Mouse (Mus musculus) C2C12 (cell line): Measurements from ENCODE around the gene Nosip. TPM values are rescaled to one million over a fixed set of nuclear protein-coding genes. Genes with fewer than 3 reads are reported as not detected.
"Not testable (repeated sequence)": the region's sequence is repeated elsewhere in the genome, so short reads cannot be mapped to it uniquely, and the experiment has no call there.

Source experiments
- H3K27me3 ChIP-seq: one replicate; pipeline ENCODE4 v1.6.1; 2011; ENCODE audit not compliant: control insufficient read depth, insufficient read depth, insufficient read length
- H3K36me3 ChIP-seq: one replicate; pipeline ENCODE4 v1.6.1; 2011; ENCODE audit not compliant: control insufficient read depth, insufficient read depth
- H3K4me3 ChIP-seq: one replicate; pipeline ENCODE4 v1.5.1; 2011; ENCODE audit warnings: mild to moderate bottlenecking, control low read depth; ENCODE audit not compliant: poor library complexity, insufficient read depth, severe bottlenecking
- H3K79me2 ChIP-seq: one replicate; pipeline ENCODE4 v1.6.1; 2011; ENCODE audit not compliant: control insufficient read depth, insufficient read depth
- H3K79me3 ChIP-seq: one replicate; pipeline ENCODE4 v1.6.1; 2011; ENCODE audit warnings: low read depth, control low read depth
- H3ac ChIP-seq: one replicate; pipeline ENCODE3; 2011; ENCODE audit warnings: low read depth; ENCODE audit not compliant: control insufficient read depth, insufficient read length
- CEBPB ChIP-seq: IDR thresholded peaks from one replicate; pipeline ENCODE4 v1.6.1; 2011; ENCODE audit warnings: low read depth, mild to moderate bottlenecking, control low read depth, moderate library complexity
- CTCF ChIP-seq: IDR thresholded peaks from one replicate; pipeline ENCODE4 v1.5.1; 2011; ENCODE audit not compliant: control insufficient read depth, insufficient read depth, insufficient read length
- FOSL1 ChIP-seq: IDR thresholded peaks from one replicate; pipeline ENCODE4 v1.8.0; 2011; ENCODE audit warnings: mild to moderate bottlenecking, low read length; ENCODE audit not compliant: poor library complexity, insufficient read depth, severe bottlenecking
- MAX ChIP-seq: IDR thresholded peaks from one replicate; pipeline ENCODE4 v1.6.1; 2011; ENCODE audit warnings: mild to moderate bottlenecking, control low read depth
- MYOD1 ChIP-seq: IDR thresholded peaks from one replicate; pipeline ENCODE4 v1.6.1; 2011; ENCODE audit warnings: low read depth; ENCODE audit not compliant: control insufficient read depth, insufficient read length
- MYOG ChIP-seq: IDR thresholded peaks from one replicate; pipeline ENCODE4 v1.6.1; 2011; ENCODE audit not compliant: control insufficient read depth, insufficient read length; ENCODE audit errors: extremely low read depth
- USF1 ChIP-seq: IDR thresholded peaks from one replicate; pipeline ENCODE4 v1.6.1; 2011; ENCODE audit warnings: low read depth, mild to moderate bottlenecking, control low read depth, moderate library complexity
- polyA plus RNA-seq: library from polyadenylated mRNA; unstranded; fragments of >200 nt; fragmentation: generic; extraction: Trizol; gene quantifications from one replicate; pipeline ENCODE4 v1.2.1, GENCODE M21; 2012; ENCODE audit warnings: missing spikeins

The Nosip gene
- polyA plus RNA-seq, 1 experiment, result 66.6 TPM

DNA sequence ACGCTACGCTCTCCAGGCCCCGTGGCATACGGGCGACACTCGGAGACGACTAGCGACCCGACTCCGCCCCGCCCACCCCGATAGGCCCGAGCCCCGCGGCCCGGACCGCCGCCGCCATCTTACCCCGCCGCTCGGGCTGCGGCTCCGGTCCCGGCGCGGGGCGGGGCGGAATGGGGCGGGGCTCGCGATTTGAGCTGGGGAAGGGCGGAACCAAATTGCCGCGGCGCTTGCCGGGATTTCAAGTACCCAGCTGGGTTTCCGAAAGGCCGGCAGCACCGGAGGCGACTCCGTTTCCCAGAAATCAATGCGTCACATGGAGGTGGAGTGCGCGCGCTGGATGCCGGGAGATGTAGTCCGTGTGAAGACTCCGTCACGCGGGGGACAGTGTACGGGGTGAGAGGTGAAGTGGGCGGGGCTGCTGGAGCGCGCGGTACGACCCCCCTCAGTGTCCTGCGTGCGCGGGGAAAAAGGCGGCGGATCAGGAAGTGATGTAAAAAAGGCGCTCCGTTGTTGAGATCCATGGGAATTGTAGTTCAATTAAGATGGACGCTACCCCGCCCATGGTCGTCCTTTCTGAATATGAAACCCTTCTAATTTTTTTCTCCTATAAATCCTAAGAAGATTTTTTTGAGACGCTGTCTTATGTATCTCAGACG lies 46.1 kb upstream of the Nosip start, which contains the start of gene Scaf1:
Scaf1 (minus strand) TSS at position 407 of the 656 bp plus-strand sequence.
- peaks cover 21% of the 10 kb centered on the region for H3K36me3 ChIP-seq
- peak within 1 kb of the TSS; percentile 99 for H3ac ChIP-seq
- TF ChIP-seq FOSL1 (no peak), MYOD1 (no peak), CTCF (no peak), MYOG (no peak), CEBPB (no peak), USF1 (peak; percentile 85), MAX (no peak)
- H3K79me2 ChIP-seq, result peaks cover 50% of the 10 kb centered on the region
- H3K27me3 ChIP-seq, result no peaks in the 10 kb centered on the region
- H3K79me3 ChIP-seq, result peaks cover 31% of the 10 kb centered on the region
- peak within 1 kb of the TSS; percentile 89 for H3K4me3 ChIP-seq

DNA sequence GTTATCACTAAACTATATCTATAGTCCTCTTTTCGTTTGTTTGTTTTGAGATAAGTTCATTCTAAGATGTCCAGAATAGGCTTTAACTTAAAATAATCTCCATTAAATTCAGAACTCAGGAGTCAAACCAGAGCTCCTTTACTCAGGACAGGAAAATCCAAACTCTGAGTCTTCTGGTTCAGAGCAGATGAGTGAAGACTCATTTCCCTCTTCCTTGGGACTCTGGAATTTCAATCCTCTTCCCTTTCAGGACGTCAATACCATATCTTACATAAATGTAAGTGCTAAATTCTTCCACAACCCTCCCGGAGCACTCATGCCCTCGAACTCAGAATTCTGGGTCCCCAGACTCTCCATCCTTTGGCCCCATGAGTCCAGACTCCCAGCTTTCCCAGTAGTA lies 45.5 kb upstream of the Nosip start:
- Histone ChIP-seq H3K36me3 (peaks cover 16% of the 10 kb centered on the region), H3ac (peak overlapping the region; percentile 67), H3K4me3 (peak overlapping the region; percentile 26), H3K27me3 (no peaks in the 10 kb centered on the region), H3K79me3 (peaks cover 31% of the 10 kb centered on the region), H3K79me2 (peaks cover 46% of the 10 kb centered on the region)
- TF ChIP-seq MYOG (no peak), FOSL1 (no peak), MAX (no peak), CEBPB (no peak), CTCF (no peak)

DNA sequence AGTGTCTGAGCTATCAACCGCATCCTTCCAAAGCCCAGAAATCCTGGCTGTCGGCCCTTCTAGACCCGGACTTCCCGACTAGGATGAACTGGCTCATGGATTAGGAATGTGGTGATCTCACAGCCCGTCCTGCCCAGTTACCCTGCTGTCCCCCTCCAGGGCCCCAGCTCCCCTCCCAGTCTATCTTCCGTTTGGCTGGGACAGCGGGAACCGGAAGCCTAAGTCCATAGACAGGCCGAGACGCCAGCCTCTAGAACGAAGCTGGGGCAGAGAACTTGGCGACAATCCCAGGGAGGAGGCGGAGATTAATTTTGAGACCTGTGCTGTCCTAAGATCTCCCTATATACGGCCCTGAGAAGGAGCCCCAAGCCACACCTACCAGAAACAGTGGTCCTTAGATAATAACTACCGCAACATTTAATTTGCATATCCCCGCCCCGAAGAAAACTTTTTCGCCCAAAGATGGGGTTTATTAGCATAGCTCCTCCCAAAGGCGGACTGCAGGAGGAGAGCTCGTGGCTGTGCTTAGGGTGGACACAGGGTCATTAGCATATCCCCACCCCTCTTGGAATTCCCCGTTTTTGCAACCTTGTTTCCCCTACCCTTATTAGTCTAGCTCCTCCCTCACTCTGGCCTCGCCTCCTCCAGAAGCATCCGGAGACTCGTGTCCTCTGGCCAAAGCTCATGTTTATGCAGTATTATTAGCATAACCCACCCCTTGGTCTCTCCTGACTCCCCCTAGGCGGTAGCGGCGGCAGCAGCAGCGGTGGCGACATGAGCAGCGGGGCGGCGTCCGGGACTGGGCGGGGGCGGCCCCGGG lies 44.8 kb upstream of the Nosip start, which contains the start of gene Rras:
Rras (plus strand) TSS at position 720 of the 820 bp plus-strand sequence.
- Histone ChIP-seq H3K4me3 (peak within 1 kb of the TSS; percentile 39), H3K79me2 (peaks cover 39% of the 10 kb centered on the region), H3K27me3 (no peaks in the 10 kb centered on the region), H3K36me3 (peaks cover 9% of the 10 kb centered on the region), H3K79me3 (peaks cover 26% of the 10 kb centered on the region), H3ac (peak within 1 kb of the TSS; percentile 67)
- TF ChIP-seq MAX (peak; percentile 33), MYOD1 (no peak)

DNA sequence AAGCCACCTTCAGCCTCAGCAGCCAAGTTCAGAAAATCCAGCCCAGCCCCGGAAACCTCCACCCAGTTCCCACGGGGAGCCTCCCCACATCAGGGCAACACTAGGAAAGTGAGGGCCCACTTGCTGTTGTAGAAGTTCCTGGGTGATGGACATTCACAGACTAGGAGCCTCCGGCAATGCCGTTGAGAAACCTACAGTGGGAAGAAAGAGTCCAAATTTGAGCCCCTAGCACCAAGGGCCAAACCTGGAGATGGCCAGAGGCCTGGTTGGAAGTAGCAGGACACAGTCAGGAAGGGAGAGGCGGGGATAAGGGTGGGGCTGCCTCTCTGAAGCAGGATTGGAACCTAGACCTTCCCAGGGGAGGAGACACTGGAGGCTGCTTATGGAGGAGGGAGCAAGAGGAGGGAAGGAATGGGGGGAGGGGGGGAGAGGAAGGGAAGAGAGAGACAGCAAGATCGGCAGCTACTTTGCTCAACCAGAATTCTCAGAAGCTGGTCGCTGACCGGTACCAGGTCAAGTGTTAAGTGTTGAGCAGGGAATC lies 43.1 kb upstream of the Nosip start:
- peaks cover 3% of the 10 kb centered on the region for H3K36me3 ChIP-seq
- peak overlapping the region; percentile 39 for H3K4me3 ChIP-seq
- no peaks in the 10 kb centered on the region for H3K27me3 ChIP-seq
- TF ChIP-seq MYOG (no peak), CTCF (no peak), MAX (no peak), USF1 (no peak), CEBPB (no peak), MYOD1 (no peak), FOSL1 (no peak)
- H3ac ChIP-seq, result peak overlapping the region; percentile 59
- peaks cover 22% of the 10 kb centered on the region for H3K79me2 ChIP-seq
- peaks cover 17% of the 10 kb centered on the region for H3K79me3 ChIP-seq

DNA sequence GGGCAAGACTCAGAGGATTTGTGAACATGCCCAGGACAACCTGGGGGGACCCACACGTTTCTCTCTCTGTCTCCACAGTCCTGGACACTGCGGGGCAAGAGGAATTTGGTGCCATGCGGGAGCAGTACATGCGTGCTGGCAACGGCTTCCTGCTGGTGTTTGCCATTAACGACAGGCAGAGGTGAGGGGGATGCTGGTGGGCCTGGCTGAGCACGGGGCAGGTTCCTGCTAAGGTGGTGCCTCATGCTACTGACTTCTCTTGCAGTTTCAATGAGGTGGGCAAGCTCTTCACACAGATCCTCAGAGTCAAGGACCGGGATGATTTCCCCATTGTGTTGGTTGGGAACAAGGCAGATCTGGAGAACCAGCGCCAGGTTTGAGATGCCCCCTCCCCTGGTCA lies 42.0 kb upstream of the Nosip start:
- Histone ChIP-seq H3K27me3 (no peaks in the 10 kb centered on the region), H3K79me3 (peaks cover 6% of the 10 kb centered on the region), H3K36me3 (peaks cover 3% of the 10 kb centered on the region), H3K79me2 (peaks cover 11% of the 10 kb centered on the region), H3ac (no peak overlapping the region), H3K4me3 (no peak overlapping the region)
- TF ChIP-seq USF1 (no peak), MAX (no peak), CTCF (no peak), MYOG (no peak), FOSL1 (no peak), CEBPB (no peak), MYOD1 (no peak)

DNA sequence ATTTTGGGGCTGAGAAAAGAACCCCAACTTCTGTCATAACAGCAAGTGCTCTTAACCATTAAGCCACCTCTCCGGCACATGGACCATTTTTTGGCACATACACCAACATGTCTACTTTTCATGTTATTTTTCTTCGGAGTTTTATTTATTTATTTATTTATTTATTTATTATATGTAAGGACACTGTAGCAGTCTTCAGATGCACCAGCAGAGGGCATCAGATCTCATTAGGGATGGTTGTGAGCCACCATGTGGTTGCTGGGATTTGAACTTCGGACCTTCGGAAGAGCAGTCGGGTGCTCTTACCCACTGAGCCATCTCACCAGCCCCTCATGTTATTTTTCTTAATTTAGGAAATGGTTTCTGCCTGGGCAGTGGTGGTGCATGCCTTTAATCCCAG lies 38.5 kb upstream of the Nosip start:
- H3K79me2 ChIP-seq, H3K79me3 ChIP-seq, H3K36me3 ChIP-seq, H3K27me3 ChIP-seq, H3K4me3 ChIP-seq, H3ac ChIP-seq: not testable (repeated sequence)
